Mouse (Mus musculus): ENCODE measurements around the gene Zfp819. TPM values are rescaled to one million over a fixed set of nuclear protein-coding genes. Genes with fewer than 3 reads are reported as not detected.
"Not testable (repeated sequence)": the region's sequence is repeated elsewhere in the genome, so short reads cannot be mapped to it uniquely, and the experiment has no call there.

Zfp819 gene
- total RNA-seq, 2 experiments from 2014 or later = 0.27 TPM; not detected in 1

DNA sequence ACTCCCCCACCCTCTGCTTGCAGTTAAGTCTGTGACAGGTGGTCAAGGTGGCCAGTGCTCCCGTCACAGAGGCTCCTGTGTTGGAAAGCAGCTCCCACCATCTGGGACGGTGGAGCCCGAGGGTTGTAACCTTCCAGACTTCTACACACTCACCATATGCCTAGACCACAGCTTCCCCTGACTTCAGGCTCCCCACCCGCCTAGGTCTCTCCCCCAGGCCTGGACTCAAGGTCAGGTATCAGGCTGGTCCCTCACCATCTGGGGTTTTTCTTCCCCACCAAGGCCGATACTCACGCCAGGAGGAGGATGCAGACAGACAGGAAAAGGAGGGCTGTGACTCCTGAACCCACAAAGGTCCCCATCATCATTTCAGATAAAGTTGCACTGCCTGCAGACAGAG, 49.3 kb downstream of the Zfp819 start:
- TF ChIP-seq CTCF (conservative IDR thresholded peaks at IDR 0.05) = no peak
- H3K27ac ChIP-seq = no peak overlapping the region
- no peak for DNase-seq (ENCODE audit: low spot score in 2 of 2)
- no peak overlapping the region for H3K4me3 ChIP-seq

DNA sequence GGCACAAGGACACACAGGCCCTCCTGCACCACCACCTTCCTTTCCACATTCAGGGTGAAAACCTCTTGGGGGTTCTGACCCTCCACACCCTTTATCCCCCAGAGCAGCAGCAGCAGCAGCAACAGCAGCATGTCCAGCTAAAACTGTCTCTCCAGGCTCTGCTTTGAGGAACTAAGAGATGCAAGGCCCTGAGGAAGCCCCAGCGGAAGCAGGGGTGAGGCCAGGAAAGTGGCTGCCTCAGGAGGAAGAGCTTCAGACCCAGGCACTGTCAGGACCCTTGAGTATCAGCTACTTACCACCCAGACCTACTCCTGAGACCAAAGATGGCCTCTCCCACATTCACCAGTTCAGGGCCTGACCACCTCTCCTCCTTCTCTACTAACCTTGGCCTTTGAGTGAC, 53.0 kb downstream of the Zfp819 start, which contains the start of gene Siglece:
TSS of gene Siglece (minus strand) at position 160 of the 400 bp plus-strand sequence.
- DNase-seq (ENCODE audit: low spot score in 2 of 2) = no peak
- TF ChIP-seq CTCF (conservative IDR thresholded peaks at IDR 0.05) = no peak
- no peak within 1 kb of the TSS for H3K4me3 ChIP-seq
- H3K27ac ChIP-seq = no peak within 1 kb of the TSS

- no peak for TF ChIP-seq CTCF (conservative IDR thresholded peaks at IDR 0.05)
- H3K27ac ChIP-seq = no peak overlapping the region
Measured at GRCm38 (mm10) chr7:43662804-43663203, 55.8 kb downstream of the Zfp819 start.

GRCm38 (mm10) chr7:43667221-43667620, 60.3 kb downstream of the Zfp819 start:
- not testable (repeated sequence) for H3K27ac ChIP-seq; DNase-seq (ENCODE audit: low spot score in 2 of 2); H3K4me3 ChIP-seq

More at GRCm38 (mm10) chr7:43662804-43663203, 55.8 kb downstream of the Zfp819 start:
- no peak overlapping the region for H3K4me3 ChIP-seq
- no peak for DNase-seq (ENCODE audit: low spot score in 2 of 2)

Other genes with a start within 250 kb of the Zfp819 start
- gene Siglecg, start 199.0 kb upstream of the Zfp819 start, total RNA-seq (2021) = not detected
- gene Lim2, start 179.5 kb upstream of the Zfp819 start, total RNA-seq (2021) = not detected
- gene Nkg7, start 170.1 kb upstream of the Zfp819 start, total RNA-seq (2021) = not detected
- gene Cldnd2, start 166.4 kb upstream of the Zfp819 start, total RNA-seq (2021) = not detected
- 10 to 100 TPM; 72.9 to 76.6 TPM for gene Etfb, start 163.1 kb upstream of the Zfp819 start, total RNA-seq (2021)
- under 1 TPM in 1 of 2 experiments, not detected in 1; 0.90 TPM for gene Gm45233, start 163.0 kb upstream of the Zfp819 start, total RNA-seq (2021)
- gene Vsig10l, start 144.0 kb upstream of the Zfp819 start, total RNA-seq (2021) = 1 to 10 TPM; 1.5 to 2.2 TPM
- 10 to 100 TPM; 24.8 TPM for gene Iglon5, start 117.1 kb upstream of the Zfp819 start, total RNA-seq (2021)
- gene 4931406B18Rik, start 101.2 kb upstream of the Zfp819 start, total RNA-seq (2021) = not detected
- gene Cd33, start 62.7 kb upstream of the Zfp819 start, total RNA-seq (2021) = 1 to 10 TPM; 3.5 to 5.7 TPM
- 1 to 10 TPM; 4.4 to 4.9 TPM for gene Zfp658, start 44.9 kb upstream of the Zfp819 start, total RNA-seq (2021)
- 10 to 100 TPM; 19.5 to 19.8 TPM for gene Zfp719, start 27.6 kb upstream of the Zfp819 start, total RNA-seq (2021)
- gene Ceacam18, start 27.5 kb downstream of the Zfp819 start, total RNA-seq (2021) = not detected
- 1 to 10 TPM in 1 of 2 experiments, under 1 TPM in 1; 0.97 to 1.3 TPM for gene Siglece, start 53.0 kb downstream of the Zfp819 start, total RNA-seq (2021)
- gene Ctu1, start 64.8 kb downstream of the Zfp819 start, total RNA-seq (2021) = 10 to 100 TPM; 10.9 to 11.1 TPM
- not detected for gene Klk14, start 83.2 kb downstream of the Zfp819 start, total RNA-seq (2021)
- gene Klk13, start 105.4 kb downstream of the Zfp819 start, total RNA-seq (2021) = not detected
- not detected for gene Klk12, start 161.7 kb downstream of the Zfp819 start, total RNA-seq (2021)
- gene Klk11, start 167.4 kb downstream of the Zfp819 start, total RNA-seq (2021) = not detected
- 1 to 10 TPM; 1.5 to 1.7 TPM for gene Klk10, start 173.9 kb downstream of the Zfp819 start, total RNA-seq (2021)
- not detected for gene Klk9, start 184.7 kb downstream of the Zfp819 start, total RNA-seq (2021)
- 10 to 100 TPM; 25.2 to 27.6 TPM for gene Klk8, start 190.4 kb downstream of the Zfp819 start, total RNA-seq (2021)
- gene Klk7, start 204.1 kb downstream of the Zfp819 start, total RNA-seq (2021) = under 1 TPM; 0.25 to 0.26 TPM
- gene Klk6, start 217.3 kb downstream of the Zfp819 start, total RNA-seq (2021) = under 1 TPM in 1 of 2 experiments, not detected in 1; 0.87 TPM
- gene Klk5, start 234.8 kb downstream of the Zfp819 start, total RNA-seq (2021) = not detected

All from layer of hippocampus, adult 2 months (tissue).